Mouse (Mus musculus): ENCODE results near the gene Phyhipl. TPM values are rescaled to one million over a fixed set of nuclear protein-coding genes. Genes with fewer than 3 reads are reported as not detected.

Gene Phyhipl
- polyA plus RNA-seq, 1 experiment from 2014 or later = 3.5 TPM

DNA sequence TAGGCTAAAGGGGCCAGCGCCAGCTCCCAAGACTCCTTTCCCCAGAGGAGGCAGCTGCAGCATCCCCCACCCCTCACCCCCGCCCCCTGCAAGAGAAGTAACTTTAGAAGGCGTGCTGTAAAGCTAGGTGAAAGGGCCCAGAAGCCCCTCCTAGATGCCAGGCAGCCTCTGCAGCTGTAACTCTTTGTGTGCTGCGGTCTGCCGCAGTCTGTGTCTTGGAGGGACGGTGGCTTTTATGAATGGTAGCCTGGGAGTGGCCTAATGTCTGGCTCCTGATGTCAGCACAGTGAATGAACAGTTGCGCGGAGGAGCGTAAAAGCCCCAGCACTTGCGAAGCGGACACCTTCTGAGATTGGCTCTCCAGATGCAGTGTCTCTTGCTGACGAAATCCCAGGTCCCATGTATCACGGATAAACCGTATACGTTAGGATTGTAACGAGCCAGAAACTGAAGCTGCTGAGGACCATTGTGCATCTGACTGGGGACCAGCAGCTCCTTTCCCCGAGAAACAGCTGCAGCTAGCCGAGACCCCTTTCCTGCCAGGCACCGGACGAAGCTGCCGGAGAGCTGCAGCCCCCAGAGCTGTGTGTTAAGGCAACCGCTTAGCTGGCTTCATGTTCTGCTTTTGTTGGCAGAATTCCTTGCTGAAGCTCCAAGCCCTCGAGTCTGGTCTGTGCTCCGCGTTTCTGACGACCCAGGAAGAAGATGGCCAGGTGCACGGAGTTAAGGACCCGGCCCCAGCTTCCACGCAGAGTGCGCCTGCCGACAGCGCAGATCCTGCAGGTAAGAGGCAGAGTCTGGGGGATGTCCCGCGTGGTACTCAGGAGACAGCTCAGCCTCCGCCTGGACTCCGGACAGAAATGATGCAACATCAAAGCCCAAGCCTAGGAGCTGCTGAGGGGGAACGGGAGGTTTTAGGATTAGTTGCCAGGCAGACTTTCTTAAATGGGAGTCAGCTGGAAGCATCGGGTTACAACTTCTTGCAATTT is 135.3 kb downstream of the Phyhipl start:
- DNase-seq (ENCODE audit: low spot score) = peak; percentile 21
- peak overlapping the region; percentile 63 for H3K4me2 ChIP-seq (replicated peaks; ENCODE audit: low read depth)
- peak overlapping the region; percentile 47; the same call in 1 of the 2 replicates for H3K9ac ChIP-seq (ENCODE audit: low read length)
- 2% methylated on average over 38 of the region's 38 CpGs for whole genome bisulfite sequencing
- ATAC-seq (ENCODE audit: low FRiP score, low TSS enrichment) = 0 out of 2 replicates have a peak, but pooled peaks have one; percentile 42
- peak overlapping the region; percentile 35 for H3K4me3 ChIP-seq (ENCODE audit: low read depth, low read length)
- no peak overlapping the region for H3K27ac ChIP-seq (replicated peaks)
- H3K4me1 ChIP-seq (replicated peaks; ENCODE audit: control insufficient read depth, insufficient read depth) = no peaks in the 10 kb centered on the region
- TF ChIP-seq EP300 (optimal IDR thresholded peaks at IDR 0.05) = no peak
- TF ChIP-seq CTCF (IDR thresholded peaks at IDR 0.05; ENCODE audit: low read depth) = no peak
- no peaks in the 10 kb centered on the region for H3K9me3 ChIP-seq (ENCODE audit: control insufficient read depth, low read length)
- no peaks in the 10 kb centered on the region for H3K36me3 ChIP-seq (ENCODE audit: control insufficient read depth, insufficient read depth, low read length)
- no peaks in the 10 kb centered on the region for H3K27me3 ChIP-seq (ENCODE audit: control insufficient read depth, insufficient read depth, low read length)

- Histone ChIP-seq H3K36me3 (ENCODE audit: control insufficient read depth, insufficient read depth, low read length) (no peaks in the 10 kb centered on the region), H3K27me3 (ENCODE audit: control insufficient read depth, insufficient read depth, low read length) (no peaks in the 10 kb centered on the region), H3K4me1 (replicated peaks; ENCODE audit: control insufficient read depth, insufficient read depth) (no peaks in the 10 kb centered on the region), H3K27ac (replicated peaks) (no peak overlapping the region), H3K4me3 (ENCODE audit: low read depth, low read length) (peak overlapping the region; percentile 35; the same call in 1 of the 2 replicates), H3K4me2 (replicated peaks; ENCODE audit: low read depth) (no peak overlapping the region), H3K9me3 (ENCODE audit: control insufficient read depth, low read length) (no peaks in the 10 kb centered on the region), H3K9ac (ENCODE audit: low read length) (no peak overlapping the region)
- DNase-seq (ENCODE audit: low spot score) (no peak), ATAC-seq (ENCODE audit: low FRiP score, low TSS enrichment) (no peak)
- TF ChIP-seq EP300 (optimal IDR thresholded peaks at IDR 0.05) (no peak), CTCF (IDR thresholded peaks at IDR 0.05; ENCODE audit: low read depth) (no peak)
- WGBS = 13% methylated on average over 14 of the region's 14 CpGs
These were observed 136.1 kb downstream of the Phyhipl start for GRCm38 (mm10) chr10:70519640-70520099.

GRCm38 (mm10) chr10:70516661-70517060 is 139.1 kb downstream of the Phyhipl start:
- ATAC-seq (ENCODE audit: low FRiP score, low TSS enrichment) (no peak), DNase-seq (ENCODE audit: low spot score) (no peak)
- Histone ChIP-seq H3K4me2 (replicated peaks; ENCODE audit: low read depth) (no peak overlapping the region), H3K9ac (ENCODE audit: low read length) (no peak overlapping the region), H3K4me3 (ENCODE audit: low read depth, low read length) (no peak overlapping the region), H3K4me1 (replicated peaks; ENCODE audit: control insufficient read depth, insufficient read depth) (no peaks in the 10 kb centered on the region), H3K27ac (replicated peaks) (no peak overlapping the region), H3K9me3 (ENCODE audit: control insufficient read depth, low read length) (no peaks in the 10 kb centered on the region), H3K36me3 (ENCODE audit: control insufficient read depth, insufficient read depth, low read length) (no peaks in the 10 kb centered on the region), H3K27me3 (ENCODE audit: control insufficient read depth, insufficient read depth, low read length) (no peaks in the 10 kb centered on the region)
- 93% methylated on average over 8 of the region's 8 CpGs for WGBS
- TF ChIP-seq EP300 (optimal IDR thresholded peaks at IDR 0.05) = no peak
- no peak for TF ChIP-seq CTCF (IDR thresholded peaks at IDR 0.05; ENCODE audit: low read depth)

- no peak for DNase-seq (ENCODE audit: low spot score)
These were observed 140.9 kb downstream of the Phyhipl start for GRCm38 (mm10) chr10:70514848-70515247.

GRCm38 (mm10) chr10:70507880-70508279 is 147.9 kb downstream of the Phyhipl start:
- Histone ChIP-seq H3K4me1 (replicated peaks; ENCODE audit: control insufficient read depth, insufficient read depth) (no peaks in the 10 kb centered on the region), H3K9ac (ENCODE audit: low read length) (no peak overlapping the region)

More at GRCm38 (mm10) chr10:70514848-70515247, 140.9 kb downstream of the Phyhipl start:
- Histone ChIP-seq H3K4me2 (replicated peaks; ENCODE audit: low read depth) (no peak overlapping the region), H3K27ac (replicated peaks) (no peak overlapping the region), H3K27me3 (ENCODE audit: control insufficient read depth, insufficient read depth, low read length) (no peaks in the 10 kb centered on the region), H3K36me3 (ENCODE audit: control insufficient read depth, insufficient read depth, low read length) (no peaks in the 10 kb centered on the region), H3K9ac (ENCODE audit: low read length) (no peak overlapping the region), H3K4me3 (ENCODE audit: low read depth, low read length) (no peak overlapping the region), H3K9me3 (ENCODE audit: control insufficient read depth, low read length) (no peaks in the 10 kb centered on the region), H3K4me1 (replicated peaks; ENCODE audit: control insufficient read depth, insufficient read depth) (no peaks in the 10 kb centered on the region)
- ATAC-seq (ENCODE audit: low FRiP score, low TSS enrichment) = no peak
- TF ChIP-seq EP300 (optimal IDR thresholded peaks at IDR 0.05) (no peak), CTCF (IDR thresholded peaks at IDR 0.05; ENCODE audit: low read depth) (no peak)
- WGBS = 83% methylated on average over 9 of the region's 9 CpGs

More at GRCm38 (mm10) chr10:70507880-70508279, 147.9 kb downstream of the Phyhipl start:
- Histone ChIP-seq H3K27me3 (ENCODE audit: control insufficient read depth, insufficient read depth, low read length) (no peaks in the 10 kb centered on the region), H3K9me3 (ENCODE audit: control insufficient read depth, low read length) (0 out of 2 replicates have a peak, but pooled peaks cover 5% of the 10 kb centered on the region), H3K4me3 (ENCODE audit: low read depth, low read length) (no peak overlapping the region), H3K27ac (replicated peaks) (no peak overlapping the region), H3K36me3 (ENCODE audit: control insufficient read depth, insufficient read depth, low read length) (no peaks in the 10 kb centered on the region), H3K4me2 (replicated peaks; ENCODE audit: low read depth) (no peak overlapping the region)
- TF ChIP-seq EP300 (optimal IDR thresholded peaks at IDR 0.05) = no peak
- peak; percentile 48 for TF ChIP-seq CTCF (IDR thresholded peaks at IDR 0.05; ENCODE audit: low read depth)
- WGBS = 86% methylated on average over 3 of the region's 3 CpGs
- ATAC-seq (ENCODE audit: low FRiP score, low TSS enrichment) = no peak
- DNase-seq (ENCODE audit: low spot score) = no peak

Other genes starting within 250 kb of the Phyhipl start
- 4.9 and 5.4 TPM in 2 replicates for gene Fam13c, start 215.5 kb downstream of the Phyhipl start, polyA plus RNA-seq (2015; fragmentation: Nextera tagmentation; extraction: Ambion mirVana)